Mouse (Mus musculus) testis, adult 2 months (tissue): ENCODE data around the gene Ptbp1.

ENCODE experiments used
- CTCF ChIP-seq: fragments of 200-500 bp; IDR thresholded peaks from 2 replicates; pipeline ENCODE4 v1.5.1; 2012; ENCODE audit warnings: low read depth, mild to moderate bottlenecking, inconsistent platforms, low read length, moderate library complexity; ENCODE audit not compliant: control insufficient read depth, insufficient read depth, insufficient replicate concordance
- POLR2A ChIP-seq: fragments of 200-500 bp; IDR thresholded peaks from 2 replicates; pipeline ENCODE4 v1.6.1; 2012; ENCODE audit warnings: low read depth, mild to moderate bottlenecking, inconsistent platforms, low read length, moderate library complexity; ENCODE audit not compliant: control insufficient read depth

- TF ChIP-seq CTCF (no peak), POLR2A (no peak)
Measured at GRCm38 (mm10) chr10:79864351-79865188, 10.3 kb downstream of the Ptbp1 start.
